Mouse (Mus musculus) hematopoietic stem cell, adult 5-6 weeks (primary cell): Measurements from ENCODE around the gene Clcn5. TPM values are rescaled to one million over a fixed set of nuclear protein-coding genes. Genes with fewer than 3 reads are reported as not detected.

Experiments used
- total RNA-seq: library from RNA; stranded (forward); fragments of 172-1452, 232-1000 nt; gene quantifications from 2 replicates; pipeline ENCODE4 v1.2.3, GENCODE M21; 2017

The Clcn5 gene
- total RNA-seq, 1 experiment from 2014 or later, result 10.2 TPM

Other genes starting within 250 kb of the Clcn5 start
- 1.6 and 2.1 TPM in 2 replicates for gene Usp27x, start 56.5 kb upstream of the Clcn5 start, total RNA-seq